Mouse (Mus musculus) MEL (cell line): ENCODE results near the gene Abcc2.

Source experiments
- CTCF ChIP-seq, 3 experiments: IDR thresholded peaks in 2 of 3; conservative IDR thresholded peaks in 1 of 3; 2 replicates each; pipeline ENCODE4 v1.5.1; 2011 to 2012; ENCODE audit warnings: low read length in 3 of 3, low read depth in 2 of 3, mild to moderate bottlenecking in 2 of 3, improper control_type of control experiment in 1 of 3, inconsistent platforms in 1 of 3, mixed read lengths in 1 of 3, moderate library complexity in 1 of 3; ENCODE audit not compliant: control insufficient read depth in 1 of 3, insufficient read depth in 1 of 3, poor library complexity in 1 of 3, severe bottlenecking in 1 of 3
- EP300 ChIP-seq, 2 experiments: IDR thresholded peaks; 2 replicates each; pipeline ENCODE4 v1.6.1; 2011; ENCODE audit warnings: improper control_type of control experiment in 2 of 2, low read length in 2 of 2, low read depth in 1 of 2, mild to moderate bottlenecking in 1 of 2
- GATA1 ChIP-seq: IDR thresholded peaks from 2 replicates; pipeline ENCODE4 v1.6.1; 2011; ENCODE audit warnings: low read depth, low read length, improper control_type of control experiment
- JUND ChIP-seq: IDR thresholded peaks from 2 replicates; pipeline ENCODE4 v1.6.1; 2011; ENCODE audit warnings: low read depth, mild to moderate bottlenecking, improper control_type of control experiment, low read length
- MAX ChIP-seq: IDR thresholded peaks from 2 replicates; pipeline ENCODE4 v1.6.1; 2011; ENCODE audit warnings: low read length, improper control_type of control experiment
- NELFE ChIP-seq: IDR thresholded peaks from 2 replicates; pipeline ENCODE4 v1.6.1; 2011; ENCODE audit warnings: low read depth, low read length, improper control_type of control experiment
- POLR2A ChIP-seq, 2 experiments: IDR thresholded peaks; 2 replicates each; pipeline ENCODE4 v1.6.1; 2011 to 2012; ENCODE audit warnings: low read length in 2 of 2, mild to moderate bottlenecking in 2 of 2, control low read depth in 1 of 2, improper control_type of control experiment in 1 of 2, low read depth in 1 of 2, moderate library complexity in 1 of 2; ENCODE audit not compliant: control insufficient read depth in 1 of 2, insufficient read depth in 1 of 2, poor library complexity in 1 of 2
- POLR2AphosphoS2 ChIP-seq: IDR thresholded peaks from 2 replicates; pipeline ENCODE4 v1.6.1; 2011; ENCODE audit warnings: low read length, improper control_type of control experiment
- USF2 ChIP-seq, 2 experiments: IDR thresholded peaks; 2 replicates each; pipeline ENCODE4 v1.6.1; 2011 to 2012; ENCODE audit warnings: improper control_type of control experiment in 2 of 2, low read length in 2 of 2, borderline replicate concordance in 1 of 2, inconsistent platforms in 1 of 2, low read depth in 1 of 2, mild to moderate bottlenecking in 1 of 2; ENCODE audit not compliant: insufficient read depth in 1 of 2

DNA sequence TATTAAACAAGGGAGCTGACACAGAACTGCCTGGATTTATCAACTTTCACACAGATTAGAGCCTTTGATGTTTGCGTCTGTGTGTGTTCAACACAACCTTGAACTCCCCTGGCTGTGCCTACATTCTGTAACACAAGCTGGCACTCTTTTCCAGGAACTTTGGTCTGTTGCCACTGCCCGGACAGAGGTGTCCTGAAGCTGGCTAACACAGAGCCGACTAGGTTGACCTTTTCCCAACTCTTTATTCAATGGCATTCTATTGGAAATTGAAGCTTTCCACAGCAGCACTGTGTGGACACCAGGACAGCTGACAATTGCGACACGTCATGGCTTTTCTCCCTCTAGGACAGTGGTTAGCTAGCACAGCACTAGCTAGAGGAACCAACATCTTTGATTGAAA lies 15.2 kb downstream of the Abcc2 start:
- no peak for TF ChIP-seq POLR2A (IDR thresholded peaks at IDR 0.05; ENCODE audit: control insufficient read depth in 1 of 2, insufficient read depth in 1 of 2, low read depth in 1 of 2, low read length in 2 of 2, poor library complexity in 1 of 2)
- TF ChIP-seq MAX, result no peak
- no peak for TF ChIP-seq JUND
- no peak for TF ChIP-seq CTCF (IDR thresholded peaks at IDR 0.05 in 2 of 3, conservative IDR thresholded peaks at IDR 0.05 in 1 of 3; ENCODE audit: control insufficient read depth in 1 of 3, insufficient read depth in 1 of 3, low read depth in 2 of 3, low read length in 3 of 3, poor library complexity in 1 of 3, severe bottlenecking in 1 of 3)
- TF ChIP-seq GATA1, result no peak
- TF ChIP-seq NELFE, result no peak
- no peak for TF ChIP-seq USF2 (IDR thresholded peaks at IDR 0.05; ENCODE audit: borderline replicate concordance in 1 of 2, insufficient read depth in 1 of 2, low read depth in 1 of 2, low read length in 2 of 2)
- no peak for TF ChIP-seq EP300 (IDR thresholded peaks at IDR 0.05; ENCODE audit: low read depth in 1 of 2, low read length in 2 of 2)
- TF ChIP-seq POLR2AphosphoS2, result no peak
